Mouse (Mus musculus): Measurements from ENCODE around the gene Ascc3. TPM values are rescaled to one million over a fixed set of nuclear protein-coding genes. Genes with fewer than 3 reads are reported as not detected.

Ascc3 gene
- polyA plus RNA-seq, 1 experiment from 2014 or later, result 16.3 TPM

GRCm38 (mm10) chr10:50895091-50895790, 302.8 kb downstream of the Ascc3 start:
- under 1% methylated on average over 44 of the region's 44 CpGs for WGBS
- Histone ChIP-seq H3K4me2 (ENCODE audit: low read length) (peak overlapping the region; percentile 90), H3K27me3 (replicated peaks; ENCODE audit: control insufficient read depth, insufficient read depth, low read length) (peaks cover 58% of the 10 kb centered on the region), H3K36me3 (ENCODE audit: control insufficient read depth, insufficient read depth, low read length) (no peaks in the 10 kb centered on the region), H3K9me3 (ENCODE audit: control insufficient read depth, low read length) (no peaks in the 10 kb centered on the region), H3K4me1 (ENCODE audit: control insufficient read depth, insufficient read depth, low read depth, low read length) (peaks cover 13% of the 10 kb centered on the region), H3K27ac (ENCODE audit: low read depth, low read length) (no peak overlapping the region), H3K9ac (ENCODE audit: low read depth, low read length) (no peak overlapping the region), H3K4me3 (ENCODE audit: low read length) (peak overlapping the region; percentile 50)
- ATAC-seq, result no peak; the same call in none of the 2 replicates

- ATAC-seq, result no peak
- 4% methylated on average over 21 of the region's 21 CpGs for WGBS
- Histone ChIP-seq H3K36me3 (ENCODE audit: control insufficient read depth, insufficient read depth, low read length) (no peaks in the 10 kb centered on the region), H3K4me3 (ENCODE audit: low read length) (no peak overlapping the region), H3K27ac (ENCODE audit: low read depth, low read length) (no peak overlapping the region), H3K4me2 (ENCODE audit: low read length) (no peak overlapping the region), H3K4me1 (ENCODE audit: control insufficient read depth, insufficient read depth, low read depth, low read length) (peaks cover 13% of the 10 kb centered on the region), H3K27me3 (replicated peaks; ENCODE audit: control insufficient read depth, insufficient read depth, low read length) (peaks cover 55% of the 10 kb centered on the region), H3K9ac (ENCODE audit: low read depth, low read length) (no peak overlapping the region), H3K9me3 (ENCODE audit: control insufficient read depth, low read length) (no peaks in the 10 kb centered on the region)
Observed at GRCm38 (mm10) chr10:50895881-50896766, 303.7 kb downstream of the Ascc3 start.

- Histone ChIP-seq H3K9ac (ENCODE audit: low read depth, low read length) (no peak overlapping the region), H3K4me3 (ENCODE audit: low read length) (no peak overlapping the region), H3K4me2 (ENCODE audit: low read length) (no peak overlapping the region), H3K27ac (ENCODE audit: low read depth, low read length) (no peak overlapping the region), H3K9me3 (ENCODE audit: control insufficient read depth, low read length) (no peaks in the 10 kb centered on the region), H3K27me3 (replicated peaks; ENCODE audit: control insufficient read depth, insufficient read depth, low read length) (peaks cover 53% of the 10 kb centered on the region), H3K4me1 (ENCODE audit: control insufficient read depth, insufficient read depth, low read depth, low read length) (peaks cover 13% of the 10 kb centered on the region), H3K36me3 (ENCODE audit: control insufficient read depth, insufficient read depth, low read length) (no peaks in the 10 kb centered on the region)
- 12% methylated on average over 3 of the region's 3 CpGs for WGBS
- ATAC-seq, result no peak
Observed at GRCm38 (mm10) chr10:50896767-50897390, 304.4 kb downstream of the Ascc3 start.

- Histone ChIP-seq H3K36me3 (ENCODE audit: control insufficient read depth, insufficient read depth, low read length) (no peaks in the 10 kb centered on the region), H3K4me1 (ENCODE audit: control insufficient read depth, insufficient read depth, low read depth, low read length) (peaks cover 13% of the 10 kb centered on the region), H3K9ac (ENCODE audit: low read depth, low read length) (no peak overlapping the region), H3K27ac (ENCODE audit: low read depth, low read length) (no peak overlapping the region), H3K9me3 (ENCODE audit: control insufficient read depth, low read length) (no peaks in the 10 kb centered on the region), H3K27me3 (replicated peaks; ENCODE audit: control insufficient read depth, insufficient read depth, low read length) (peaks cover 49% of the 10 kb centered on the region), H3K4me3 (ENCODE audit: low read length) (no peak overlapping the region), H3K4me2 (ENCODE audit: low read length) (no peak overlapping the region)
- no peak for ATAC-seq
- WGBS, result 1% methylated on average over 32 of the region's 32 CpGs
Observed at GRCm38 (mm10) chr10:50897530-50898471, 305.3 kb downstream of the Ascc3 start.

- Histone ChIP-seq H3K4me2 (ENCODE audit: low read length) (no peak overlapping the region), H3K27me3 (replicated peaks; ENCODE audit: control insufficient read depth, insufficient read depth, low read length) (peaks cover 46% of the 10 kb centered on the region), H3K4me3 (ENCODE audit: low read length) (no peak overlapping the region), H3K4me1 (ENCODE audit: control insufficient read depth, insufficient read depth, low read depth, low read length) (peaks cover 13% of the 10 kb centered on the region), H3K9ac (ENCODE audit: low read depth, low read length) (no peak overlapping the region), H3K36me3 (ENCODE audit: control insufficient read depth, insufficient read depth, low read length) (no peaks in the 10 kb centered on the region), H3K9me3 (ENCODE audit: control insufficient read depth, low read length) (no peaks in the 10 kb centered on the region), H3K27ac (ENCODE audit: low read depth, low read length) (no peak overlapping the region)
- no peak for ATAC-seq
- WGBS, result 18% methylated on average over 2 of the region's 2 CpGs
Observed at GRCm38 (mm10) chr10:50898621-50899020, 306.2 kb downstream of the Ascc3 start.

GRCm38 (mm10) chr10:50899846-50900745, 307.6 kb downstream of the Ascc3 start:
- no peak overlapping the region for H3K27ac ChIP-seq (ENCODE audit: low read depth, low read length)
- ATAC-seq, result no peak; the same call in 1 of the 2 replicates
- peaks cover 46% of the 10 kb centered on the region for H3K27me3 ChIP-seq (replicated peaks; ENCODE audit: control insufficient read depth, insufficient read depth, low read length)
- no peak overlapping the region for H3K4me2 ChIP-seq (ENCODE audit: low read length)
- peaks cover under 1% of the 10 kb centered on the region for H3K4me1 ChIP-seq (ENCODE audit: control insufficient read depth, insufficient read depth, low read depth, low read length)
- H3K9ac ChIP-seq (ENCODE audit: low read depth, low read length), result no peak overlapping the region
- no peaks in the 10 kb centered on the region for H3K36me3 ChIP-seq (ENCODE audit: control insufficient read depth, insufficient read depth, low read length)
- H3K9me3 ChIP-seq (ENCODE audit: control insufficient read depth, low read length), result no peaks in the 10 kb centered on the region; the same call in 1 of the 2 replicates
- H3K4me3 ChIP-seq (ENCODE audit: low read length), result no peak overlapping the region
- 2% methylated on average over 21 of the region's 21 CpGs for WGBS
